Mouse (Mus musculus) bone marrow, adult 2 months (tissue): ENCODE results near the gene Ssbp3.

Experiments used
- CTCF ChIP-seq: fragments of 200-500 bp; IDR thresholded peaks from 2 replicates; pipeline ENCODE4 v1.5.1; 2011; ENCODE audit warnings: low read length, control low read depth; ENCODE audit not compliant: control insufficient read depth, insufficient read depth
- POLR2A ChIP-seq: fragments of 200-500 bp; IDR thresholded peaks from 2 replicates; pipeline ENCODE4 v1.6.1; 2011; ENCODE audit warnings: low read depth, mild to moderate bottlenecking, control low read depth, low read length, borderline replicate concordance; ENCODE audit not compliant: control insufficient read depth

DNA sequence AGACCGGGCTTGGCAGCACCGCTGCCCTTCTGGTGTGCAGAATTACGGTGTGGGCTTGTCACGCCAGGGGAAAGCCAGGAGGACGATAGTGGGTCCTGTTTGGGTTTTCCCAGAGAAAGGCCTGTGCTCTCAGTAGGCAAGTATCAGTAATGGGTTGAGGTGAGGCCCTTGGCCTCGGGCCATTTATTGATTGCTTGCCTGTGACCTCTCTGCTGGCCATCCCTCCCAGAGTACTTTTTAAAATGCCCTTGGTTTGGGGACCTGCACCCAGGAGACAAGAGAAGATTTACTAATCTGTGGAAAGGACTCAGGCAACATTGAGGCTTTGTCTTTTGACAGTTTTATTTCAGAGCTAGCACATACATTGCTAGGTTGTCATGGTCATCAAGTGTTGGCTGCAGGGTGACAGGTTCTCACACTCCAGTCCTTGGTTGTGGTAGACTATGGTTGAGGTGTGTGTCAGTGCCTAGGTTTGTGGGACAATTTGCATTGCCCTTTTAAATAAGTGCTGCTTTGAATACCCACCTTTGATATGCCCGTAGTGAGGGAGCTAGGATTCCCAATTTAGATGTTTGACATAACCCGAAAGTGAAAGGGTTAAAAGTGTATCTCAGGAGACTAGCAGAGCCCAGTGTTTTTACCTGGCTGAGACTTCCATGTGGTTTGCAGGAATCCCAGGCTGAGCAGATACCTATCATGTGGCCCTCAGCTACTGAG is 28.2 kb downstream of the Ssbp3 start:
- TF ChIP-seq POLR2A, result no peak
- TF ChIP-seq CTCF, result no peak
